Mouse (Mus musculus): ENCODE results near the gene Kif2a. TPM values are rescaled to one million over a fixed set of nuclear protein-coding genes. Genes with fewer than 3 reads are reported as not detected.

Gene Kif2a
- 3.4 and 7.7 TPM in 2 replicates for polyA plus RNA-seq (2012; rRNA removed; ENCODE audit: low replicate concordance)

GRCm38 (mm10) chr13:107021461-107022265, at the start of gene Kif2a:
Gene Kif2a (minus strand): TSS chr13:107022126.

GRCm38 (mm10) chr13:106946594-106947540, 75.1 kb downstream of the Kif2a start, which contains the start of gene Dimt1:
Gene Dimt1 (plus strand): TSS chr13:106947127.

GRCm38 (mm10) chr13:106936256-106937137, 85.4 kb downstream of the Kif2a start, which contains the start of gene Ipo11:
Gene Ipo11 (minus strand): TSS chr13:106936958.

Other genes starting within 250 kb of the Kif2a start
- 17.4 and 19.9 TPM in 2 replicates for gene Ipo11, start 85.2 kb downstream of the Kif2a start, polyA plus RNA-seq (2012; rRNA removed; ENCODE audit: low replicate concordance)
- gene Dimt1, start 75.0 kb downstream of the Kif2a start, polyA plus RNA-seq (2012; rRNA removed; ENCODE audit: low replicate concordance): 6.2 and 13.8 TPM in 2 replicates